Mouse (Mus musculus) MN1 (cell line): ENCODE measurements around the gene Atp6v0c.

ENCODE experiments used
- DNase-seq: peaks from one replicate; pipeline ENCODE4 v3.0.0-alpha.2; 2016; ENCODE audit warnings: low spot score

Gene Atp6v0c

GRCm38 (mm10) chr17:24199252-24199651 is 29.8 kb upstream of the Atp6v0c start:
- DNase-seq = no peak

- no peak for DNase-seq
Measured at GRCm38 (mm10) chr17:24197032-24197824, 27.7 kb upstream of the Atp6v0c start.

- DNase-seq = no peak
Measured at GRCm38 (mm10) chr17:24195349-24195748, 25.8 kb upstream of the Atp6v0c start.

GRCm38 (mm10) chr17:24193769-24194168 is 24.3 kb upstream of the Atp6v0c start:
- no peak for DNase-seq

- no peak for DNase-seq
Measured at GRCm38 (mm10) chr17:24193268-24193667, 23.8 kb upstream of the Atp6v0c start.

- no peak for DNase-seq
Measured at GRCm38 (mm10) chr17:24192848-24193247, 23.3 kb upstream of the Atp6v0c start.

- no peak for DNase-seq
Measured at GRCm38 (mm10) chr17:24191481-24191880, 22.0 kb upstream of the Atp6v0c start.

- no peak for DNase-seq
Measured at GRCm38 (mm10) chr17:24190934-24191333, 21.4 kb upstream of the Atp6v0c start.

GRCm38 (mm10) chr17:24174259-24174658 is 4.8 kb upstream of the Atp6v0c start:
- DNase-seq = no peak

- DNase-seq = peak; percentile 83
Measured at GRCm38 (mm10) chr17:24173423-24173822, 3.9 kb upstream of the Atp6v0c start.

GRCm38 (mm10) chr17:24171738-24172137 is 2.2 kb upstream of the Atp6v0c start:
- no peak for DNase-seq

GRCm38 (mm10) chr17:24170729-24171128 is 1.2 kb upstream of the Atp6v0c start:
- DNase-seq = no peak

GRCm38 (mm10) chr17:24170125-24170524 is 623 bp upstream of the Atp6v0c start:
- DNase-seq = no peak

GRCm38 (mm10) chr17:24168590-24169277 is 768 bp downstream of the Atp6v0c start:
- DNase-seq = peak; percentile 71

- DNase-seq = peak; percentile 23
Measured at GRCm38 (mm10) chr17:24167891-24168505, 1.5 kb downstream of the Atp6v0c start.

- DNase-seq = no peak
Measured at GRCm38 (mm10) chr17:24167120-24167519, 2.4 kb downstream of the Atp6v0c start.

GRCm38 (mm10) chr17:24164566-24165259 is 4.8 kb downstream of the Atp6v0c start:
- DNase-seq = peak; percentile 38

- peak; percentile 97 for DNase-seq
Measured at GRCm38 (mm10) chr17:24163176-24163962, 6.1 kb downstream of the Atp6v0c start, which contains the start of gene Amdhd2. Amdhd2 (minus strand) TSS chr17:24163766.

- peak; percentile 79 for DNase-seq
Measured at GRCm38 (mm10) chr17:24162584-24163175, 6.8 kb downstream of the Atp6v0c start.

- DNase-seq = no peak
Measured at GRCm38 (mm10) chr17:24161466-24161865, 8.0 kb downstream of the Atp6v0c start.

- no peak for DNase-seq
Measured at GRCm38 (mm10) chr17:24157526-24157925, 12.0 kb downstream of the Atp6v0c start.
